Mouse (Mus musculus): ENCODE results near the gene Bpifa6. TPM values are rescaled to one million over a fixed set of nuclear protein-coding genes. Genes with fewer than 3 reads are reported as not detected.

The Bpifa6 gene
- polyA plus RNA-seq, 1 experiment: not detected

DNA sequence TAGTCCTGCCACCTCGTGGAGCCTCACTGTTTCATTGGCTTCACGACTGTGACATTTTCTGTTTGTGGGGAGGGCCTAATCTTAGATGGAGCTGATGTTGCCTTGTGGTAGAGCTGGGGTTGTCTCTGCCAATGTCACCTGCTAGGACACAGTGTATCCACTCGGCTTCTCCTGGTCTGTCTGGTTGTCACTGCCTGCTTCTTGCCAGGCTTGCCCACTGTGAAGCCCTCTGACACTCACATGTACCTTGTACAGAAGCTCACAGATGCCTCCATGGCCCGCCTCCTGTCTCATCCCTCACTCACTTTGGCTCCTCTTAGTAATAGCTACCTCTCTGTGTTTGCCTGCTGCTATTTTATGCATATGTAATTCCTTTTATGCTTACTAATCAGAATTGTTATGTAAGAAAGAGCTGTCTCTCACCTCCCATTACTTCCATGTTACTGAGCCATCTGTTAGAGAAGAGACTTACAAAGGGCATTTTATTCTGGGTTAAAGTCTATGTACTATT lies 11.9 kb upstream of the Bpifa6 start:
- H3K4me1 ChIP-seq (ENCODE audit: control insufficient read depth, insufficient read depth, low read length): peaks cover 9% of the 10 kb centered on the region
- no peak overlapping the region for H3K27ac ChIP-seq (ENCODE audit: insufficient read depth, low read length)
- H3K4me3 ChIP-seq (ENCODE audit: insufficient read depth, low read length): no peak overlapping the region
- TF ChIP-seq CTCF (IDR thresholded peaks at IDR 0.05; ENCODE audit: extremely low read depth, insufficient read depth, low read length) (no peak), POLR2A (IDR thresholded peaks at IDR 0.05; ENCODE audit: extremely low read depth, insufficient read depth, low read length) (no peak)

DNA sequence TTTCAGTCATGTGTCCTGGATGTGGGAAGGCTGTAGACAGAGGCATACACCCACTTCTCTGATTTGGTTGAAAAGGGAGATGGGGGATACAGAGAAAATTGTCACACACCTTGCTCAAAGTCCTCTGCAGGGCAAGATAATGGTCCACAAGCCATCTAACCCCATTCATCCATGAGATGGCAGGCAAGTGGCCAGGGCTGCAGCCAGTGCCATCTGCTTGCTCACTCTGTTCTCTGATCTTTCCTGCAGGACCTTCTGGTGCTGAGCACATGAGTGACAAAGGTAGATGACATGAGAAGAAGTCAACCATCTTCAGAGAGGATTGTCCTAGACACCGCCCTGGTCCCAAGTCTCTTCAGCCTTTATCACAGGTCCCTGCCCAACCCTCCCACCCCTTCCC lies 11.4 kb upstream of the Bpifa6 start:
- TF ChIP-seq POLR2A (IDR thresholded peaks at IDR 0.05; ENCODE audit: extremely low read depth, insufficient read depth, low read length) (no peak), CTCF (IDR thresholded peaks at IDR 0.05; ENCODE audit: extremely low read depth, insufficient read depth, low read length) (no peak)
- Histone ChIP-seq H3K4me3 (ENCODE audit: insufficient read depth, low read length) (no peak overlapping the region), H3K27ac (ENCODE audit: insufficient read depth, low read length) (no peak overlapping the region), H3K4me1 (ENCODE audit: control insufficient read depth, insufficient read depth, low read length) (peaks cover 9% of the 10 kb centered on the region)

DNA sequence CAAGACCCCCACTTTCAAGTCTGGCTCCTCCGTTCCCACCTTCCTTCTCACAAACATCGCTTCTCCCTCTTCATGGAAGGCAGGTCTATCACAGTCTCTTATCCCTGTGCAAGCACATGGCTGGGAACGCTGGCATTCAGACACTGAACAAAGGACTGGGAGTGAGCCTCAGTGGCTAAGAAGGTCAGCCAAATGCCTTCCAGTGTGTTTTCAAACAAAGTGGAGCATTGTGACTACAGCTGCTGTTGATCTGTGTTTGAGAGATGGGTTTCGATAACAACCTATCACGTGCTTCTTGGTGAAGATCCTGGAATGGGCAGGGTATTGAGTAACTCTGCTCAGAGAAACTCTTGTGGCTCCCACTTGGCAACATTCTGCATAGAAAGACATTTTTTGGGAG lies 4.5 kb upstream of the Bpifa6 start:
- Histone ChIP-seq H3K4me3 (ENCODE audit: insufficient read depth, low read length) (no peak overlapping the region), H3K27ac (ENCODE audit: insufficient read depth, low read length) (no peak overlapping the region), H3K4me1 (ENCODE audit: control insufficient read depth, insufficient read depth, low read length) (no peaks in the 10 kb centered on the region)
- TF ChIP-seq CTCF (IDR thresholded peaks at IDR 0.05; ENCODE audit: extremely low read depth, insufficient read depth, low read length): no peak
- no peak for TF ChIP-seq POLR2A (IDR thresholded peaks at IDR 0.05; ENCODE audit: extremely low read depth, insufficient read depth, low read length)

DNA sequence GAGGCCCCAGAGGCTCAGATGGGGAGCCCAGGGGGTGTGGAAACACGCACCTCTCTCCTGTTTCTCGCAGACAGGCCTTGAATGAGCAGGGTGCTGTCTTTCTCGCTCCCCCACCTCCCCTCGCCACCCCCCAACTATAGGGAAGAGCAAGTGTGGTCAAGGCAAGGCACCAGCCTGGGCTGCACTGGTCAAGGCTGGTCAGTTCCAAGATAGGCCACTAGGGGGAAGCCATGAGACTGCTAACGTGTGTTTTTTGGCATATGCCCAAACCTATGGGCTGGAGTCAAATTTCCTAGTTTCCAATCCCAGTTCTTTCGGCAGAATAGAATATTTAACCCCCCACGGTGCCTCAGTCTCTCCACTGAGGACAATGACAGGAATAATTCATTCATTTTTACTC lies 21.0 kb downstream of the Bpifa6 start:
- TF ChIP-seq CTCF (IDR thresholded peaks at IDR 0.05; ENCODE audit: extremely low read depth, insufficient read depth, low read length): peak; percentile 91
- no peak for TF ChIP-seq POLR2A (IDR thresholded peaks at IDR 0.05; ENCODE audit: extremely low read depth, insufficient read depth, low read length)
- H3K4me3 ChIP-seq (ENCODE audit: insufficient read depth, low read length): no peak overlapping the region
- no peaks in the 10 kb centered on the region for H3K4me1 ChIP-seq (ENCODE audit: control insufficient read depth, insufficient read depth, low read length)
- no peak overlapping the region for H3K27ac ChIP-seq (ENCODE audit: insufficient read depth, low read length)

DNA sequence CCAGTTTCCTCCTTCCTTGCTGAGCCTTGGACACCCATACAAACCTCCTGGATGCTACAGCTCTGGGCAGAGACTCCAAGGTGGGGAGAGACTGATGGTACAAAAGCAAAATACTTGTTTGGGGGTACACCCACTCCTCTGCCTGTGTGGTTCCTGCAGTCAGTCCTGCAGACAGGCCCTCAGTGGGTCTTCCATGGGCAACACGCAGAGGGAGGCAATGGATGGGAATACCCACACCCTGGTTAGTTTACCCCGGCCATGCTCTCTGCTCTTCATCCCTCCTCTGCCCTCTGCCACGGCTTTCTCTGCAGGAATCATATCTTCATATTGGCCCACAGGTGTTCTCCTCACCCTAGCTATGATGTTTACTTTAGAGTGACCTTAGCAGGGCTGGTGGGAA lies 25.8 kb downstream of the Bpifa6 start:
- H3K27ac ChIP-seq (ENCODE audit: insufficient read depth, low read length): no peak overlapping the region
- TF ChIP-seq POLR2A (IDR thresholded peaks at IDR 0.05; ENCODE audit: extremely low read depth, insufficient read depth, low read length) (no peak), CTCF (IDR thresholded peaks at IDR 0.05; ENCODE audit: extremely low read depth, insufficient read depth, low read length) (no peak)
- H3K4me3 ChIP-seq (ENCODE audit: insufficient read depth, low read length): no peak overlapping the region
- H3K4me1 ChIP-seq (ENCODE audit: control insufficient read depth, insufficient read depth, low read length): no peaks in the 10 kb centered on the region

DNA sequence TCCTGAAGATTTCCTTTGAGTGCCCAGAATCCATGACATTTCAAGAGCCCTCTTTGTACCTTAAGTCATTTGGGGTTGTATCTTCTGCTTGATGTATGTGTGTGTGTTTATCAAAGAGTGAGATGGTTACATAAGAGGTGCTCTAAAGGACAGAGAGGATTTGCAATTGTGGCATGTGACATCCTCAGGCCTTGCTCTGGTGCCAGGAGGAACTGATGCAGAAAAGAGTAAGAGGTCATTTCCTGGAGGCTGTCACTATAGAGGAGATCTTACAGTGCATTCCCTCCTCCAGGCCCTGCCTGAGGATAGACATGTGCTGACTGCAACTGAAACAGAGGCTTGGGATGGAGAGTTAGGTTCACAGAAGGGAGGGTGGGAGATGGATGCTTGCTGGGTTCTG lies 26.3 kb downstream of the Bpifa6 start:
- no peak overlapping the region for H3K4me3 ChIP-seq (ENCODE audit: insufficient read depth, low read length)
- no peak overlapping the region for H3K27ac ChIP-seq (ENCODE audit: insufficient read depth, low read length)
- no peak for TF ChIP-seq POLR2A (IDR thresholded peaks at IDR 0.05; ENCODE audit: extremely low read depth, insufficient read depth, low read length)
- TF ChIP-seq CTCF (IDR thresholded peaks at IDR 0.05; ENCODE audit: extremely low read depth, insufficient read depth, low read length): no peak
- H3K4me1 ChIP-seq (ENCODE audit: control insufficient read depth, insufficient read depth, low read length): no peaks in the 10 kb centered on the region

DNA sequence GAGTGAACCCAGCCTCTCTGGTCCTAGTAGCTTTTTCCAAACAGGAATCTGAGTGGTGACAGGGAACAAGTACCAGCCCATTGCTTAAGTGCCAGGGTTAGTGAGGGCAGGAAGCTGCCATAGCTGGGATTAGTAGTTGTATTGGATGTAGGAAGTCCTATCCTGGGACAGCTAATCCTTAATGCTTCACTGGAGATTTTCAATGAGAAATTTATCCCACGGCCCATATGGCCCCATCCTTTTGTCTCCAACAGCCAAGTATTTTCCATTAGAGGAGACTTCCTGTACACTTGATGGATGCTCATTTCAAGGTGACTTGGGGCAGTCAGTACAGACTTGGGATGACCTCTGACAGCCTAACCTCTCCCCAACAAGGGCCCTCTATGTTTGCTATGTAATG lies 29.7 kb downstream of the Bpifa6 start:
- no peaks in the 10 kb centered on the region for H3K4me1 ChIP-seq (ENCODE audit: control insufficient read depth, insufficient read depth, low read length)
- H3K27ac ChIP-seq (ENCODE audit: insufficient read depth, low read length): no peak overlapping the region
- no peak overlapping the region for H3K4me3 ChIP-seq (ENCODE audit: insufficient read depth, low read length)
- TF ChIP-seq POLR2A (IDR thresholded peaks at IDR 0.05; ENCODE audit: extremely low read depth, insufficient read depth, low read length) (no peak), CTCF (IDR thresholded peaks at IDR 0.05; ENCODE audit: extremely low read depth, insufficient read depth, low read length) (no peak)

DNA sequence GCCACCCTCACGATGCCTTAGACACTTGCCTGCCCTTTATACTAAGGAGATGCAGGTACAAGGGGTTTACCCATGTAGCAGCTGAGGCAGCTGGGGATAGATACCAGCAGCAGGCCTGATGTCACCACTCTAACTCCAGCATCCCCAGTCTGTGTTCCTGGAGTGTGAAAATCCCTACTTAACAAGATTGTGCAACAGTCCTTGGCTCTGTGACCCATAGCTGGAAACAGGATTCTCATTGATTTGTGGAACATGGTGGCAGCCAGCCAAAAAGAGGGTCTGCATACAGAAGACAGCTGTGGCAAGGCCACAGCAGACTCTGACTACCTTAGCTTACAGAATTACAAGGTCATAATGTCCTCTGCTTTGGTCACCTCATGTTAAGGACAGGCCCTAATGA lies 30.3 kb downstream of the Bpifa6 start:
- TF ChIP-seq CTCF (IDR thresholded peaks at IDR 0.05; ENCODE audit: extremely low read depth, insufficient read depth, low read length) (no peak), POLR2A (IDR thresholded peaks at IDR 0.05; ENCODE audit: extremely low read depth, insufficient read depth, low read length) (no peak)
- H3K4me1 ChIP-seq (ENCODE audit: control insufficient read depth, insufficient read depth, low read length): no peaks in the 10 kb centered on the region
- no peak overlapping the region for H3K4me3 ChIP-seq (ENCODE audit: insufficient read depth, low read length)
- no peak overlapping the region for H3K27ac ChIP-seq (ENCODE audit: insufficient read depth, low read length)

DNA sequence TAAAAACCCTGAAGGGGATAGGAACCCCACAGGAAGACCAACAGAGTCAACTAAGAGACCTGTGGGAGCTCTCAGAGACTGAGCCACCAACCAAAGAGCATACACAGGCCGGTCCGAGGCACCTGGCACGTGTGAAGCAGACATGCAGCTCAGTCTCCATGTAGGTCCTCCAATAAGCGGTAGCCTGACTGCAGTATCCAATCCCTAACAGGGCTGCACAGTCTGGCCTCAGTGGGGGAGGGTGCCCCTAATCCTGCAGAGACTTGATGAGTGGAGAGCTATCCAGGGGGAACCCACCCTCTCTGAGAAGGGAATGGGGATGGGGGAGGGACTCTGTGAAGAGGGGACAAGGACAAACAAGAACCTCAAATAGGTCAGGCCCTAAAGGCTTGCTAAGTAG lies 31.0 kb downstream of the Bpifa6 start:
- Histone ChIP-seq H3K4me1 (ENCODE audit: control insufficient read depth, insufficient read depth, low read length) (no peaks in the 10 kb centered on the region), H3K4me3 (ENCODE audit: insufficient read depth, low read length) (no peak overlapping the region), H3K27ac (ENCODE audit: insufficient read depth, low read length) (no peak overlapping the region)
- TF ChIP-seq POLR2A (IDR thresholded peaks at IDR 0.05; ENCODE audit: extremely low read depth, insufficient read depth, low read length) (no peak), CTCF (IDR thresholded peaks at IDR 0.05; ENCODE audit: extremely low read depth, insufficient read depth, low read length) (no peak)

DNA sequence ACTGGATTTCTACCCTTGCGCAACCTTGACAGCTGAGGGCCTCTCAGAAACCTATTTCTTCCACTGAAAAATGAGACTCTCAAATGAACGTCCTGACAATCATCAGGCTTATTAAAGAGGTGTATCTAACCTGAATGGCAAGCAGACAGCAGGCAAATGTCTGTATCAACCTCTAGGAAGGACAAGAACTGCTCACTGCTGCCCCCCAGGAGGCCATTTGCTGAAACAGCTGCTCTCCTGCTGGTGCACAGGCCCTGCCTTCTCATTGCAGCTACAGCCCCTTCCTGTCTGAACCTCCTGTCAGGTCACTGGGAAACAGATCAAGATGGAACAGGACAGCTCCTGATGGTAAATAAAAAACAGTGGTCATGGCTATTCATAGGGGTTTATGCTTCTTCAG lies 31.6 kb downstream of the Bpifa6 start:
- TF ChIP-seq POLR2A (IDR thresholded peaks at IDR 0.05; ENCODE audit: extremely low read depth, insufficient read depth, low read length): no peak
- TF ChIP-seq CTCF (IDR thresholded peaks at IDR 0.05; ENCODE audit: extremely low read depth, insufficient read depth, low read length): no peak
- no peak overlapping the region for H3K4me3 ChIP-seq (ENCODE audit: insufficient read depth, low read length)
- H3K4me1 ChIP-seq (ENCODE audit: control insufficient read depth, insufficient read depth, low read length): no peaks in the 10 kb centered on the region
- no peak overlapping the region for H3K27ac ChIP-seq (ENCODE audit: insufficient read depth, low read length)
